Mouse (Mus musculus) adrenal gland, adult 8-10 months (tissue): Measurements from ENCODE around the gene Auh. TPM values are rescaled to one million over a fixed set of nuclear protein-coding genes. Genes with fewer than 3 reads are reported as not detected.

Experiments used
- DNase-seq: peaks from one replicate; pipeline ENCODE4 v3.0.0; 2022
- total RNA-seq, 4 experiments: library from RNA; stranded (reverse); gene quantifications; 2 replicates each; pipeline ENCODE4 v1.2.4; 2022

The Auh gene
- total RNA-seq, 4 experiments from 2014 or later, result 136 to 150 (median 143) TPM

- no peak for DNase-seq
Observed at GRCm38 (mm10) chr13:52793434-52793989, 136.0 kb downstream of the Auh start.

- no peak for DNase-seq
Observed at GRCm38 (mm10) chr13:52792242-52792844, 137.1 kb downstream of the Auh start.

- no peak for DNase-seq
Observed at GRCm38 (mm10) chr13:52790894-52791293, 138.6 kb downstream of the Auh start.

Other genes with a start within 250 kb of the Auh start
- 10 to 100 TPM in 2 of 4 experiments, 1 to 10 TPM in 2; 7.3 to 22.4 (median 9.0) TPM for gene Nfil3, start 51.4 kb upstream of the Auh start, total RNA-seq